Mouse (Mus musculus) G1E (cell line): ENCODE measurements at regions not wholly inside any gene's neighbourhood (a gene's known extent, or its start where the extent isn't known, plus 50 kb on each side); places are given as distances from the start of the nearest gene placed in this dataset.

Source experiments
- CTCF ChIP-seq: IDR thresholded peaks from 2 replicates; pipeline ENCODE4 v1.5.1; 2012; ENCODE audit warnings: low read depth, low read length, inconsistent platforms, mixed read lengths
- TAL1 ChIP-seq: conservative IDR thresholded peaks from 2 replicates; pipeline ENCODE4 v1.6.1; 2012; ENCODE audit warnings: low read depth, low read length, inconsistent platforms, mixed read lengths

GRCm38 (mm10) chr1:35642595-35642994 lies 425.6 kb upstream of the Hs6st1 start:
- TF ChIP-seq TAL1 (no peak), CTCF (no peak)
